Mouse (Mus musculus) forebrain, embryonic 14.5 days (tissue): ENCODE measurements around the gene Calm1. TPM values are rescaled to one million over a fixed set of nuclear protein-coding genes. Genes with fewer than 3 reads are reported as not detected.
A peak's percentile ranks its signal among the peaks of the same experiment; 100 is the strongest.
"Not testable (repeated sequence)": the region's sequence is repeated elsewhere in the genome, so short reads cannot be mapped to it uniquely, and the experiment has no call there.

Experiments
- ATAC-seq: fragments of 200-750 bp; cut with Nextera tagmentation; 2 replicates; pipeline ENCODE4 v1.8.0; 2017; ENCODE audit warnings: mild to moderate bottlenecking, moderate library complexity
- DNase-seq: peaks from one replicate; pipeline ENCODE4 v3.0.0-alpha.2; 2015; ENCODE audit warnings: low spot score
- H3K27ac ChIP-seq: fragments of 300-500 bp; sonication (generic); 2 replicates; pipeline ENCODE4 v1.5.1; 2014; ENCODE audit warnings: low read depth, mild to moderate bottlenecking, control low read depth, low read length, moderate library complexity
- H3K27me3 ChIP-seq: fragments of 300-500 bp; sonication (generic); replicated peaks from 2 replicates; pipeline ENCODE4 v1.6.1; 2014; ENCODE audit warnings: low read length, control low read depth, mixed read lengths; ENCODE audit not compliant: control insufficient read depth, insufficient read depth
- H3K36me3 ChIP-seq: fragments of 300-500 bp; sonication (generic); 2 replicates; pipeline ENCODE4 v1.6.1; 2014; ENCODE audit warnings: low read length, control low read depth; ENCODE audit not compliant: control insufficient read depth, insufficient read depth
- H3K4me1 ChIP-seq: fragments of 300-500 bp; sonication (generic); 2 replicates; pipeline ENCODE4 v1.6.1; 2014; ENCODE audit warnings: antibody characterized with exemption, low read length, control low read depth; ENCODE audit not compliant: control insufficient read depth, insufficient read depth
- H3K4me2 ChIP-seq: fragments of 300-500 bp; sonication (generic); 2 replicates; pipeline ENCODE4 v1.6.1; 2014; ENCODE audit warnings: mild to moderate bottlenecking, control low read depth, low read length
- H3K4me3 ChIP-seq: fragments of 300-500 bp; sonication (generic); 2 replicates; pipeline ENCODE4 v1.5.1; 2014; ENCODE audit warnings: low read depth, low read length, control low read depth
- H3K9ac ChIP-seq: fragments of 300-500 bp; sonication (generic); 2 replicates; pipeline ENCODE4 v1.6.1; 2014; ENCODE audit warnings: mild to moderate bottlenecking, low read length, control low read depth, moderate library complexity
- H3K9me3 ChIP-seq: fragments of 300-500 bp; sonication (generic); replicated peaks from 2 replicates; pipeline ENCODE4 v1.6.1; 2016; ENCODE audit warnings: low read length, control low read depth, mixed read lengths; ENCODE audit not compliant: control insufficient read depth
- WGBS: fragments of 180-500 bp; shearing (Covaris S2); extraction: QIAGEN DNeasy Blood & Tissue Kit; methylation state at CpG from one replicate; pipeline ENCODE4 v1.1.7; 2014; 5-methylcytosine and 5-hydroxymethylcytosine counted together
- polyA plus RNA-seq: library from polyadenylated mRNA; unstranded; fragments of >200 nt; fragmentation: Nextera tagmentation; extraction: Ambion mirVana; gene quantifications from 2 replicates; pipeline ENCODE4 v1.2.1, GENCODE M21; 2014

Gene Calm1
- polyA plus RNA-seq, 1 experiment from 2014 or later: 2,256 TPM

- ATAC-seq (no peak), DNase-seq (no peak)
- no peaks in the 10 kb centered on the region for H3K4me1 ChIP-seq
- H3K27me3 ChIP-seq: no peaks in the 10 kb centered on the region
- 0 out of 2 replicates have a peak, but pooled peaks cover 6% of the 10 kb centered on the region for H3K9me3 ChIP-seq
- WGBS: 46% methylated on average over 3 of the region's 3 CpGs
- 0 out of 2 replicates have a peak overlapping the region, but pooled peaks have one; percentile 33 for H3K27ac ChIP-seq
- H3K36me3 ChIP-seq: peaks cover 27% of the 10 kb centered on the region
- no peak overlapping the region for H3K9ac ChIP-seq
- no peak overlapping the region for H3K4me3 ChIP-seq
- H3K4me2 ChIP-seq: no peak overlapping the region
These were observed 13.2 kb downstream of the Calm1 start for GRCm38 (mm10) chr12:100212397-100212796.

GRCm38 (mm10) chr12:100213162-100213561 lies 13.9 kb downstream of the Calm1 start:
- Histone ChIP-seq H3K9me3 (0 out of 2 replicates have a peak, but pooled peaks cover 6% of the 10 kb centered on the region), H3K9ac (no peak overlapping the region), H3K4me2 (no peak overlapping the region), H3K4me1 (no peaks in the 10 kb centered on the region), H3K36me3 (peaks cover 19% of the 10 kb centered on the region), H3K27ac (no peak overlapping the region), H3K4me3 (no peak overlapping the region), H3K27me3 (no peaks in the 10 kb centered on the region)
- 83% methylated on average over 2 of the region's 2 CpGs for WGBS
- ATAC-seq (no peak), DNase-seq (no peak)

- no peak overlapping the region for H3K27ac ChIP-seq
- H3K4me1 ChIP-seq: no peaks in the 10 kb centered on the region
- H3K27me3 ChIP-seq: no peaks in the 10 kb centered on the region
- H3K36me3 ChIP-seq: peaks cover 9% of the 10 kb centered on the region
- H3K9me3 ChIP-seq: 0 out of 2 replicates have a peak, but pooled peaks cover 6% of the 10 kb centered on the region
- H3K9ac ChIP-seq: no peak overlapping the region
- H3K4me3 ChIP-seq: no peak overlapping the region
- ATAC-seq (no peak), DNase-seq (no peak)
- WGBS: 90% methylated on average over 10 of the region's 10 CpGs
- no peak overlapping the region for H3K4me2 ChIP-seq
These were observed 14.9 kb downstream of the Calm1 start for GRCm38 (mm10) chr12:100214156-100214555.

GRCm38 (mm10) chr12:100214738-100215137 lies 15.5 kb downstream of the Calm1 start:
- H3K4me3 ChIP-seq: no peak overlapping the region
- H3K36me3 ChIP-seq: peaks cover 3% of the 10 kb centered on the region; the same call in 1 of the 2 replicates
- no peaks in the 10 kb centered on the region for H3K4me1 ChIP-seq
- no peak for ATAC-seq
- H3K27me3 ChIP-seq: no peaks in the 10 kb centered on the region
- DNase-seq: no peak
- H3K9me3 ChIP-seq: 0 out of 2 replicates have a peak, but pooled peaks cover 6% of the 10 kb centered on the region
- no peak overlapping the region for H3K27ac ChIP-seq
- H3K4me2 ChIP-seq: no peak overlapping the region
- 85% methylated on average over 3 of the region's 3 CpGs for WGBS
- no peak overlapping the region for H3K9ac ChIP-seq

GRCm38 (mm10) chr12:100217087-100217486 lies 17.9 kb downstream of the Calm1 start:
- not testable (repeated sequence) for H3K4me2 ChIP-seq, H3K36me3 ChIP-seq, H3K27me3 ChIP-seq, H3K27ac ChIP-seq, H3K4me3 ChIP-seq, DNase-seq, ATAC-seq, H3K9ac ChIP-seq, H3K9me3 ChIP-seq, H3K4me1 ChIP-seq
- WGBS: 96% methylated on average over 2 of the region's 2 CpGs

GRCm38 (mm10) chr12:100220012-100220411 lies 20.8 kb downstream of the Calm1 start:
- ATAC-seq (no peak), DNase-seq (no peak)
- Histone ChIP-seq H3K9ac (no peak overlapping the region), H3K27ac (no peak overlapping the region), H3K9me3 (no peaks in the 10 kb centered on the region), H3K36me3 (no peaks in the 10 kb centered on the region), H3K4me1 (peaks cover 18% of the 10 kb centered on the region), H3K27me3 (no peaks in the 10 kb centered on the region), H3K4me2 (no peak overlapping the region), H3K4me3 (no peak overlapping the region)
- WGBS: 90% methylated on average over 4 of the region's 4 CpGs

GRCm38 (mm10) chr12:100221608-100222321 lies 22.5 kb downstream of the Calm1 start:
- peak; percentile 71 for DNase-seq
- peaks cover 27% of the 10 kb centered on the region for H3K4me1 ChIP-seq
- H3K4me3 ChIP-seq: no peak overlapping the region
- no peaks in the 10 kb centered on the region for H3K9me3 ChIP-seq
- peak overlapping the region; percentile 25; the same call in 1 of the 2 replicates for H3K9ac ChIP-seq
- no peaks in the 10 kb centered on the region for H3K27me3 ChIP-seq
- ATAC-seq: peak; percentile 40
- peak overlapping the region; percentile 30; the same call in 1 of the 2 replicates for H3K4me2 ChIP-seq
- 20% methylated on average over 11 of the region's 11 CpGs for WGBS
- H3K36me3 ChIP-seq: no peaks in the 10 kb centered on the region
- 0 out of 2 replicates have a peak overlapping the region, but pooled peaks have one; percentile 27 for H3K27ac ChIP-seq

GRCm38 (mm10) chr12:100222322-100222993 lies 23.2 kb downstream of the Calm1 start:
- ATAC-seq (peak; percentile 33; the same call in 1 of the 2 replicates), DNase-seq (no peak)
- no peaks in the 10 kb centered on the region for H3K36me3 ChIP-seq
- H3K9ac ChIP-seq: peak overlapping the region; percentile 25; the same call in 1 of the 2 replicates
- H3K4me2 ChIP-seq: peak overlapping the region; percentile 30; the same call in 1 of the 2 replicates
- no peaks in the 10 kb centered on the region for H3K27me3 ChIP-seq
- H3K4me3 ChIP-seq: no peak overlapping the region
- 80% methylated on average over 13 of the region's 13 CpGs for WGBS
- no peaks in the 10 kb centered on the region for H3K9me3 ChIP-seq
- H3K4me1 ChIP-seq: peaks cover 27% of the 10 kb centered on the region
- 0 out of 2 replicates have a peak overlapping the region, but pooled peaks have one; percentile 9 for H3K27ac ChIP-seq
